Mouse (Mus musculus) heart, embryonic 12.5 days (tissue): ENCODE results near the gene Tesk2. TPM values are rescaled to one million over a fixed set of nuclear protein-coding genes. Genes with fewer than 3 reads are reported as not detected.
"Not testable (repeated sequence)": the region's sequence is repeated elsewhere in the genome, so short reads cannot be mapped to it uniquely, and the experiment has no call there.

Source experiments
- ATAC-seq: fragments of 200-750 bp; cut with Nextera tagmentation; 2 replicates; pipeline ENCODE4 v1.8.0; 2017; ENCODE audit warnings: moderate TSS enrichment, moderate library complexity; ENCODE audit not compliant: insufficient number of reproducible peaks, low FRiP score
- H3K27ac ChIP-seq: fragments of 300-500 bp; sonication (generic); 2 replicates; pipeline ENCODE4 v1.5.1; 2016; ENCODE audit warnings: mild to moderate bottlenecking, moderate library complexity; ENCODE audit not compliant: poor library complexity, severe bottlenecking
- H3K27me3 ChIP-seq: fragments of 300-500 bp; sonication (generic); replicated peaks from 2 replicates; pipeline ENCODE4 v1.6.1; 2016; ENCODE audit warnings: mild to moderate bottlenecking, moderate library complexity
- H3K36me3 ChIP-seq: fragments of 300-500 bp; sonication (generic); 2 replicates; pipeline ENCODE4 v1.6.1; 2016; ENCODE audit warnings: mild to moderate bottlenecking, moderate library complexity
- H3K4me1 ChIP-seq: fragments of 300-500 bp; sonication (generic); replicated peaks from 2 replicates; pipeline ENCODE4 v1.6.1; 2016; ENCODE audit warnings: mild to moderate bottlenecking
- H3K4me2 ChIP-seq: fragments of 300-500 bp; sonication (generic); 2 replicates; pipeline ENCODE4 v1.6.1; 2016; ENCODE audit warnings: mild to moderate bottlenecking, moderate library complexity
- H3K4me3 ChIP-seq: fragments of 300-500 bp; sonication (generic); 2 replicates; pipeline ENCODE4 v1.5.1; 2016; ENCODE audit warnings: mild to moderate bottlenecking
- H3K9ac ChIP-seq: fragments of 300-500 bp; sonication (generic); 2 replicates; pipeline ENCODE4 v1.6.1; 2016; ENCODE audit warnings: mild to moderate bottlenecking, moderate library complexity
- H3K9me3 ChIP-seq: fragments of 300-500 bp; sonication (generic); replicated peaks from 2 replicates; pipeline ENCODE4 v1.6.1; 2016; ENCODE audit warnings: mild to moderate bottlenecking, moderate library complexity
- WGBS: fragments of 180-500 bp; shearing (Covaris S2); methylation state at CpG from one replicate; pipeline ENCODE4 v1.1.7; 2016; 5-methylcytosine and 5-hydroxymethylcytosine counted together
- polyA plus RNA-seq: library from polyadenylated mRNA; unstranded; fragments of >200 nt; fragmentation: Nextera tagmentation; extraction: Ambion mirVana; gene quantifications from 2 replicates; pipeline ENCODE4 v1.2.1, GENCODE M21; 2016

Gene Tesk2
- polyA plus RNA-seq, 1 experiment from 2014 or later = 3.1 TPM

DNA sequence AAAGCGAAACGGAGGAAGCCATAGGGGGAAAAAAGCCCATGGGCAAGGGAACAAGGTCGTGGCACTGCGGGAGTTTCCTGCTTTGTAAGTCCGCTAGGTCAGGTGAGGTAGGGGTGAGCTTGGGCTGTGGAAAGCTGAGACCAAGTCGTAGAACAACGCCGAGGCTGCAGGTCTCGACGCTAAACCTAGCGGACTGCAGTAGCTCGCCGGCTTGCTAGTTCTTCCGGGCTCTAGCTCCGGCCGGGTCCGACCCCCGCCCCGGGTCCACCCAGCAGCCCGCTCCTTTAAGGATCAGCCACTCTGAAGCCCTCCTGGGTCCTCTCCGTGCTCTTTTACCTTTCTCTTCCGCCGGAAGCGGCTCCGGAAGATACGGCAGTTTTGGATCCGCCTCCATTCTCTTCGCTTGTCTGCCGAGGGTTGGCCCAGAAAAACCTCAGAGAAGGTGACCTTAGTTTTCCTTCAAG is 103.8 kb downstream of the Tesk2 start:
- 3% methylated on average over 29 of the region's 29 CpGs for WGBS
- Histone ChIP-seq H3K9ac (peak overlapping the region; percentile 72), H3K27ac (peak overlapping the region; percentile 69), H3K36me3 (no peaks in the 10 kb centered on the region), H3K27me3 (peaks cover 13% of the 10 kb centered on the region), H3K4me1 (peaks cover 17% of the 10 kb centered on the region), H3K9me3 (no peaks in the 10 kb centered on the region), H3K4me2 (peak overlapping the region; percentile 75), H3K4me3 (peak overlapping the region; percentile 56)
- ATAC-seq = peak; percentile 50

DNA sequence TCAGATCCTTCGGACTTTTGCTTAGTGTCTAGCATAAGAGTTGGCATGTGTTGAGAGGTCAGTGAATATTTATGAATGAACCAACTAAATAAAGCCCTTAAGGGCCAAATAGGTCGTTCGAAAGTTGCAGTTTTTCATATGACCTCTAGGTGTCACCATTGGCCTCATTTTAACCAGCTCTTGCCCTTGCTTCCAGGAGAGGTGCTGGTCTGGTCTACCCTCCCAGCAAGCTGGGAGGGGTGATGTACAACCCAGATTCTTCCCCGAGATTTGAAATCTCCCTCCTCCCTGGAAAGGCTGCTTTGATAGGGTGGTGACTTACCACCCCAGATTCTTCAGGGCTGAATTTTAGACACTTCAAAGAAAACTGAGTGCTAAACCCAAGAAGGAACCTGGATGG is 107.1 kb downstream of the Tesk2 start:
- Histone ChIP-seq H3K9me3 (no peaks in the 10 kb centered on the region), H3K36me3 (no peaks in the 10 kb centered on the region), H3K4me3 (no peak overlapping the region), H3K4me1 (peaks cover 10% of the 10 kb centered on the region), H3K27ac (no peak overlapping the region), H3K4me2 (no peak overlapping the region), H3K27me3 (no peaks in the 10 kb centered on the region), H3K9ac (no peak overlapping the region)
- ATAC-seq = no peak
- 3% methylated on average over 4 of the region's 4 CpGs for WGBS

DNA sequence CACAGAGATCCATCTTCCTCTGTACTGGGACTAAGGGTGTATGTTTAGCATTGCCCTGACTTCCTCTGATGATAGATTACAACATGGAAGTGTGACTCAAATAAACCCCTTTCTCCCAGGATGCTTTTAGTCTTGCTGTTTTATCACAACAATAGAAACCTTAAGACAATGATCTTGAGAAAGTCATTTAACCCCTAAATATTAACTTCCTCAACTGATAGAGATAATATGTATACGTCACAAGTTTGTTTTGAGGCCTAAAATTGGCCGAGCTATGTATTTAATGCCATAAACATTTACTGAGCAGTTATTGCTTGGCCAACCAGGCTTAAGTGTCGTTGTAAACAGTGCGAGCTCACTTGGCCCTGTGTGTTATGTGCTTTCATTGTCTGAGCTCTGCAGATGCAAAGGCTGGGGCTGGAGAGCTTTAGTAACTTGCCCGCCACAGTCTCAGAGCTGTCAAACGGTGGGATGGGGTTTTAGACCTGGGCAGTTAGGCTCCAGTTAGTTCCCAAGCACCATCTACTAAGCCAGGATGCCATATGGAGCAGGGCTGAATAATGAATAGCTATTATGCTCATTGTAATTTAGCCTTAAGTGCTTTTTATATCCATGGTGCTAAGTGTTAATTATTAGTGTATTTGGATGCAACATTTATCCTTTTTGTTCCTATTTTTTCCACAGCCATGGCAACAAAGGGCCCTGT is 108.8 kb downstream of the Tesk2 start:
- Histone ChIP-seq H3K9me3 (no peaks in the 10 kb centered on the region), H3K27ac (no peak overlapping the region), H3K4me2 (no peak overlapping the region), H3K4me1 (peaks cover 4% of the 10 kb centered on the region), H3K9ac (no peak overlapping the region), H3K36me3 (no peaks in the 10 kb centered on the region), H3K27me3 (no peaks in the 10 kb centered on the region), H3K4me3 (no peak overlapping the region)
- WGBS = 62% methylated on average over 6 of the region's 6 CpGs
- no peak for ATAC-seq

GRCm38 (mm10) chr4:116830070-116830368 is 109.3 kb downstream of the Tesk2 start:
- Histone ChIP-seq H3K36me3 (no peaks in the 10 kb centered on the region), H3K4me2 (no peak overlapping the region), H3K4me3 (no peak overlapping the region), H3K4me1 (peaks cover 4% of the 10 kb centered on the region), H3K9ac (no peak overlapping the region), H3K27me3 (no peaks in the 10 kb centered on the region), H3K27ac (no peak overlapping the region), H3K9me3 (no peaks in the 10 kb centered on the region)
- 40% methylated on average over 6 of the region's 6 CpGs for WGBS
- no peak for ATAC-seq

DNA sequence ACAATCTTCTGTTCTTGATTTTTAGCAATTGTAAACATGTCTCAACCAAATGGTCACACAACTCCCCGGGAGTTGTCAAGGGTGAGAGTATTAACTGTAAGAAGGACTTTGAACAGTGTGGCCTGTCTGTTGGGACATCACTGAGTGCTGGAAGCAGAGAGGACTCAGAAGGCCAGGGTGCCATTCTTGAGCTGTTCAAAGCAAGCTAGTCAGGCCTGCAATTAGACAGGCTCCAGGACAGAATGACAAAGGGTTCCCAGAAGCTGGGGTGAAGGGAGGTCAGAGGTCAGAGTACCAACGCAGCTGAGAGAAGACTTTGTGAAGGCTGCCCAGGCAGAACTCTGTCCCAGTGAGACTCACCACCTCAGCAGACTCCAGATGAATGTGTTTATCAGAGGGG is 118.3 kb downstream of the Tesk2 start:
- Histone ChIP-seq H3K27me3 (peaks cover 16% of the 10 kb centered on the region), H3K36me3 (no peaks in the 10 kb centered on the region), H3K9ac (no peak overlapping the region), H3K9me3 (no peaks in the 10 kb centered on the region), H3K27ac (no peak overlapping the region), H3K4me3 (no peak overlapping the region), H3K4me2 (no peak overlapping the region), H3K4me1 (0 out of 2 replicates have a peak, but pooled peaks cover 3% of the 10 kb centered on the region)
- no peak for ATAC-seq
- WGBS = 51% methylated on average over 2 of the region's 2 CpGs

- not testable (repeated sequence) for H3K27ac ChIP-seq, H3K4me1 ChIP-seq, ATAC-seq, H3K9ac ChIP-seq, H3K36me3 ChIP-seq, H3K9me3 ChIP-seq
- Histone ChIP-seq H3K4me3 (peak overlapping the region; percentile 24), H3K27me3 (peaks cover 16% of the 10 kb centered on the region), H3K4me2 (peak overlapping the region; percentile 63)
- 18% methylated on average over 24 of the region's 29 CpGs for WGBS
Observed at GRCm38 (mm10) chr4:116840096-116840495, 119.3 kb downstream of the Tesk2 start.

- no peak for ATAC-seq
- 73% methylated on average over 6 of the region's 6 CpGs for WGBS
- no peak overlapping the region for H3K27ac ChIP-seq
- H3K27me3 ChIP-seq = peaks cover 16% of the 10 kb centered on the region
- H3K4me2 ChIP-seq = no peak overlapping the region
- no peaks in the 10 kb centered on the region for H3K36me3 ChIP-seq
- no peak overlapping the region for H3K9ac ChIP-seq
- H3K9me3 ChIP-seq = 0 out of 2 replicates have a peak, but pooled peaks cover 5% of the 10 kb centered on the region
- 0 out of 2 replicates have a peak, but pooled peaks cover 3% of the 10 kb centered on the region for H3K4me1 ChIP-seq
- H3K4me3 ChIP-seq = no peak overlapping the region
Observed at GRCm38 (mm10) chr4:116840841-116841240, 120.1 kb downstream of the Tesk2 start.

DNA sequence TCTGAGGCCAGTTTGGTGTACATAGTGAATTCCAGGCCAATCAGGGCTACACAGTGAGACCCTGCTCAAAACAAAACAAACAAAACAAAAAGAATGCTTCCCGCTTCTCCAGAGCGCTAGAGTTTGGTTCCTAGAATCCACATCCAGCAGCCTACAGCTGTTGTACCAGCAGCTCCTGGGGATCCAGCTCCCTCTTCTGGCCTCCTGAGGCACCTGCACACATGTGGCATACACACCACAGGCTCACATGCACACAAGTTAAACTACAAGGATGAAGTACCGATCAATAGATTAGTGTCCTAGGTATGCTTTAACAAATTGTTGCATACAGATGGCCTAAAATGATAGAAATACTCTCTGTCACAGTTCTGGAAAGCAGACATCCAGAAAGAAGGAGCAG is 123.6 kb downstream of the Tesk2 start:
- Histone ChIP-seq H3K9ac (no peak overlapping the region), H3K4me1 (0 out of 2 replicates have a peak, but pooled peaks cover 3% of the 10 kb centered on the region), H3K27ac (no peak overlapping the region), H3K36me3 (no peaks in the 10 kb centered on the region), H3K4me3 (no peak overlapping the region), H3K9me3 (0 out of 2 replicates have a peak, but pooled peaks cover 5% of the 10 kb centered on the region), H3K27me3 (peaks cover 12% of the 10 kb centered on the region), H3K4me2 (no peak overlapping the region)
- no peak for ATAC-seq
- 91% methylated on average over 3 of the region's 3 CpGs for WGBS

DNA sequence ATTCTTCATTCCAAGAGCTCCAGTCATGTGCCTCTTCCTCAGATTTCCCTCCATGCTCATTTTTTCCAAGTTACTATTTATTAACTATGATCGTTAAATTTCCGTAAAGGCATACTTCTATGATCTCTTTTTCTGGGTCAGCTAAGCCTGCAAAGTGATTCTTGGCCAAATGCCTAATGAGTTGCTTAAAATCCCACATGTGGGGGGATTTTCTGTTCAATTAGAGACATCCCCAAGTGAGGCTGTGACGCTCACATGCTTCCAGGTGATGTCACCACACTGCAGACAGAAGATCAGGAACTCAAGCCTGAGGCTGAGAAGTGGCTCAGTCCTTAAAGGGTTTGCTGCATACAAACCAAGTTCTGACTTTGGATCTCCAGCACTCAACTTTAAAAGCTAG is 129.2 kb downstream of the Tesk2 start:
- Histone ChIP-seq H3K9me3 (no peaks in the 10 kb centered on the region), H3K4me3 (no peak overlapping the region), H3K36me3 (no peaks in the 10 kb centered on the region), H3K27ac (no peak overlapping the region), H3K9ac (no peak overlapping the region), H3K27me3 (no peaks in the 10 kb centered on the region), H3K4me2 (no peak overlapping the region), H3K4me1 (no peaks in the 10 kb centered on the region)
- ATAC-seq = no peak
- WGBS = 74% methylated on average over 3 of the region's 3 CpGs

DNA sequence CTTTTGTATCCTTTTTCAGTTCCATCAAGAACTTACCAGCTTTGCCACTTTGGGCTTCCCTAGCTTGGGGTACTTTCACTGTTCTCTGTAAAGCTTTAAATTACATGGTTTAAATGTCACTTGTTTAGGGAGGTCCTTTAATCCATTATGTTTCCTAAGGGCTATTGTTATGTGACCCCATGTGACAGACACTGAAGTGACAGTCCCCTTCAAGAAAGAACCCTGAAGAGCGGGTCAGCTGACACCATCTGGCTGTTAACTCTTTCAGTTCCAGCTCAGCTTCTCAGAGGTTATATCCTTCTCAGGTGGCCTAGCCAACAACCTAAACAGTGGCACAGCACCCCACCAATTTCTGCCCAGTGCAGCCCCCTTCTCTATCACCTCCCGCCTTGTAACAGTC is 133.5 kb downstream of the Tesk2 start:
- H3K27ac ChIP-seq = no peak overlapping the region
- no peaks in the 10 kb centered on the region for H3K27me3 ChIP-seq
- H3K4me1 ChIP-seq = no peaks in the 10 kb centered on the region
- no peak overlapping the region for H3K4me3 ChIP-seq
- no peak overlapping the region for H3K9ac ChIP-seq
- no peak overlapping the region for H3K4me2 ChIP-seq
- ATAC-seq = no peak
- no peaks in the 10 kb centered on the region for H3K36me3 ChIP-seq
- no peaks in the 10 kb centered on the region for H3K9me3 ChIP-seq
- WGBS = 23% methylated on average over 2 of the region's 2 CpGs
